26 mouse cellular contexts compared by ENCODE assay signal in genomic region chr17:70472162-70472561, GRCm38 (mm10).
"Had no signal": no experiment of that assay in that cellular context is flagged by ENCODE, and none has a peak within 500 bp of the region (broad histone marks: within the 10 kb centered on the region; RNA-seq: fewer than 3 reads in every experiment).

No protein-coding gene starts in this region.

- H3K4me1 ChIP-seq: hindbrain, embryonic 10.5 days; hindbrain, embryonic 13.5 days; hindbrain, embryonic 15.5 days; kidney, embryonic 15.5 days; limb, embryonic 13.5 days; limb, embryonic 15.5 days; liver, embryonic 12.5 days had no signal

- H3K4me2 ChIP-seq: heart, embryonic 11.5 days; hindbrain, embryonic 13.5 days; hindbrain, embryonic 15.5 days; kidney, embryonic 15.5 days; limb, embryonic 13.5 days; limb, embryonic 15.5 days; liver, embryonic 12.5 days had no signal

- ATAC-seq: hindbrain, postnatal 0 days; intestine, embryonic 16.5 days; liver, embryonic 12.5 days had no signal

- H3K27me3 ChIP-seq: hindbrain, embryonic 13.5 days; hindbrain, embryonic 15.5 days; kidney, embryonic 15.5 days; limb, embryonic 13.5 days; limb, embryonic 15.5 days; liver, embryonic 12.5 days had no signal

- H3K36me3 ChIP-seq: hindbrain, embryonic 10.5 days; hindbrain, embryonic 13.5 days; hindbrain, embryonic 15.5 days; kidney, embryonic 15.5 days; limb, embryonic 13.5 days; limb, embryonic 15.5 days; liver, embryonic 12.5 days had no signal

- H3K27ac ChIP-seq: gastrocnemius, adult 2 months; heart, adult 2 months; hindbrain, embryonic 10.5 days; hindbrain, embryonic 13.5 days; hindbrain, embryonic 15.5 days; hindbrain, postnatal 0 days; kidney, embryonic 15.5 days; kidney, postnatal 0 days; limb, embryonic 13.5 days; limb, embryonic 15.5 days; liver, embryonic 12.5 days; liver, embryonic 14.5 days had no signal

- H3K9ac ChIP-seq: hindbrain, embryonic 13.5 days; hindbrain, embryonic 15.5 days; kidney, embryonic 15.5 days; limb, embryonic 13.5 days; limb, embryonic 15.5 days; liver, embryonic 12.5 days; liver, embryonic 14.5 days had no signal

- DNase-seq: gastrocnemius, adult 2 months; gastrocnemius, postnatal 10 days; gastrocnemius, postnatal 25 days; heart, adult 2 months; heart, postnatal 10 days; heart, postnatal 4 days; kidney, adult 11 months; kidney, adult 2 months; kidney, adult 9 months; kidney, postnatal 14 days; kidney, postnatal 36 days; layer of hippocampus, postnatal 36 days; left cerebral cortex, postnatal 4 days; lung, adult 18-20 months had no signal

- H3K9me3 ChIP-seq: hindbrain, embryonic 10.5 days; hindbrain, embryonic 13.5 days; hindbrain, embryonic 15.5 days; kidney, embryonic 15.5 days; limb, embryonic 13.5 days; limb, embryonic 15.5 days; liver, embryonic 12.5 days had no signal

- H3K4me3 ChIP-seq: gastrocnemius, adult 2 months; heart, adult 2 months; hindbrain, embryonic 10.5 days; hindbrain, embryonic 13.5 days; hindbrain, embryonic 15.5 days; kidney, embryonic 15.5 days; limb, embryonic 13.5 days; limb, embryonic 15.5 days; liver, embryonic 12.5 days had no signal
